Mouse (Mus musculus) urinary bladder, adult 2 months (tissue): ENCODE data around the gene Dhh. TPM values are rescaled to one million over a fixed set of nuclear protein-coding genes. Genes with fewer than 3 reads are reported as not detected.
"Not testable (repeated sequence)": the region's sequence is repeated elsewhere in the genome, so short reads cannot be mapped to it uniquely, and the experiment has no call there.

Experiments
- DNase-seq: peaks from one replicate; pipeline ENCODE4 v3.0.0; 2022; ENCODE audit warnings: low spot score
- polyA plus RNA-seq: library from polyadenylated mRNA; depleted of rRNA; stranded (reverse); fragments of >200 nt; gene quantifications from 2 replicates; pipeline ENCODE4 v1.2.3, GENCODE M21; 2012; rRNA removed

The Dhh gene
- 1.7 and 1.9 TPM in 2 replicates for polyA plus RNA-seq

DNA sequence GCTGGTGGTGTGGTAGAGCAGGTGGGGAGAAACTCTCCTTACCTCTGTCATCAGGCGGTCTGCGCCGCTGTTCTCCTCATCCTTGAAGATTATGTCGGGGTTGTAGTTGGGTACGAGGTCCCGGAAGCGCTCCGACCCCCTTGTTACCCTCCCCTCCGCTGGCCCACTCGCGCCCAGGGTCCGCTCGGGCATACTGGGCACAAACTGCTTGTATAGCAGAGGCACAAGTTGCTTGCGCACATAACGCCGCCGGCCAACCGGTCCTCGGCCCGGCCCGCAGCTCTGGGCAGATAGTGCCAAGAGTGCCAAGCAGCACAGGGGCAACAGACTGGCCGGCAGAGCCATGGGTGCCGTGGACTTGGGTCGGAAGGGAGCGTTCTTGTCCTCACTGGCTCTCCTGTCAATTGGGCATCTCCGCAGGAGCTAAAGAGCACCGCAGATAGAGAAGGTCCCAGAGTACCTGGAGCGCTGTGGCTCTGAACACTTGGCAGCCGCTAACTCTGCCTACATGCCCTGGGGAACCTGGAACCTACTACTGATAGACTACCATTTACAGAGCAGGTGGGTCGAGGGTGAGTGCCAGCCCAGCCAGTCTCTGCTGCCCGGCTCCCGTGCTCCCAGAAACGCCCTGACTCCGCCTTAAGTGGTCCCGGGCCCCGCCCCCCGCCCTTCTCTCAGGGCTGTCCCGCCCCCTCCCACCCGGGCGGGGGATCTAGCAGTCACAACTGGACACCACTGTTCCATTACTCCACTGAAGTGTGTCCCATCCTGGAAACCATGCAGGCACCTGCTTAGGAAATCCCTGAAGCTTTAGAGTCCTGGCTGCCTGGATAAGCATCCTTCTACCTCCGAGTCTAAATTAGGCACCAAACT, at the start of gene Dhh:
Gene Dhh, minus strand, starts transcription at position 613 of the 873 bp plus-strand sequence.
- DNase-seq, result no peak

DNA sequence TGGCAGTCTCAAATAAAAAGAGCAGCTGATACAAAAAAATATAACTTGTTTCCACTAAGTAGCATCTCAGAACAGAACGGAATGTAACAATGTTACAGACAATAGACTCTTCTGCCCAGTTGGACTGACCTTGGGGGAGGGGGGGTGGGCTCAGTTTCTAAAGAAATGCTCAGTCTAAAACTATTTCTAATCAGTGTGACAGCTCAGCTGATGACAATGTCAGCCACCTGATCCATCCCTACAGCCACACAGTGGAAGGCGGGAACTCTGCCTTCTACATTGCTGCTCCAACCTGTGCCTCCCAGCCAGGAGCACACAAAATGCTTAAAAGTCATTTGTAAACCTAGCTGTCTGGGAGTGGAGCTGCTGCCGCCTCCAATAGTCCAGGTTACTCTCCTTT, 49.5 kb upstream of the Dhh start:
- no peak for DNase-seq

DNA sequence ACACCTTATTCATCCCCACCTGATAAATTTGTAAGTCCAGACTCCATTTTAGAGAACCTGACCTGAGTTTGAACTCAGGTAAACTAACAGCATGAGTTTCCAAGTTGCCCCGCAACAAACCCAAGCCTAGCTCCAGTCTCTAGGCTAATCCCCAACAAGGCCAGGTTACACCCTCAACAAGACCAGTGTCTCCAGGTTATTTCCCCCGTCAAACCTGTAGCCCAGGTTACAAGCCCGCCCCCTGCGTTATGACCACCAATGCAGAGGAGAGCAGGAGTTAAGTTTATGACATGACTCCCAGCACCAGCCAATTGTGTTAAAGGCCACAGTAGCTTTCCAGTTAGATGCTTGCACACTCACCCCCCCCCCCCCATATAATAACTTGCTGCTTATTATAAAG, 44.8 kb upstream of the Dhh start:
- no peak for DNase-seq

DNA sequence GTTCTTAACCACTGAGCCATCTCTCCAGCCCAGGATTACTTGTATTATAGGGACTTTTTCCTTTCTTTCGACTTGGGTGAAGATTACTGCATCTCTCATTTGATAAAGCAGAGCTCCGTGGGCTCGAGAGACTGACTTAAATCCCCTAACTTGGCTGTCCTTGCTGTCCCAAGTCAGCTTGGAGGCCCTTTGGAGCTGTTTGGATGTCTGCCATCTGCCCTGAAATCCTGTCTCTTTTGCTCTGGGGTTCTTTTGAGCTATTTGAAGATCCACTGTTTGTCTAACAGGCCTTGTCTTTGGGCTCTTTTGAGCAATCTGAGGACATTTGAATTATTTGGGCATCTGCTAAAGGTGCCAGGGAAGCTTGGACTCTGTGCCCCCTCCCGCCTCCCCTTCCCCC, 43.7 kb upstream of the Dhh start:
- DNase-seq, result no peak

DNA sequence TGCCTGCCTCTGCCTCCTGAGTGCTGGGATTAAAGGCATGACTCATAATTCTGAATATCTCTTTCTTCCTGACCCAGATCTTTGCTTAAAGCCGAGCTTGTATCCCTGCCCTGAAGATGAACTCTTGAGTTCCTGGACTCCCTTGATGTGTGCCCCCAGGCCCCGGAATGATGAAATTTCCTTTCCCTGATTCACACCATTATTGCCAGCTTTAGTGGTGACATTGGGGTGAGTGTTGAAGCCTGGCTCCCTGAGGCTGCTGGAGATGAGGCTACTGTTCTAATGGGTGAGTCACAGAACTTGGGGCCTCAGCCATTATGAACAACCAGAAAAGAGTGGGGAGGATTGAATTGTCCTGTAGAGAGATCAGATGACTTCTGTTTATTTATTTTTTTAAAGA, 43.2 kb upstream of the Dhh start:
- DNase-seq, result no peak

DNA sequence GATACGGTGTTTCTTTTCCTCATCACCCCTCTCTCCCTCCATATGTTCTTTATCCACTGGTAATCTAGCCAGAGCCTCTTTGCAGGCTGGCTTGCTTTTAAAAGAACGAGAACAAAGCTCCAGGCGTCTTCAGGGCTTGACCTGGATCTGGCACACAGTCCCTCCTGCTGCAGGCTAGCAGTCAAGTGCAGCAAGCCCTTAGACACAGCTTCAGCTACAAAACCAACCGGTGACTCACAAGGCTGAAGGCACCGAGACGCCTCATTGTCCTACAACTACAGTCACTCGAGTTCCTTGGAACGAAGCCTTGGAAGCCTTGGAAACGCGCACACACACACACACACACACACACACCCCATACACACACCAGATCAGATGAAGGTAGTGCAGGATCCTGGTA, 42.5 kb upstream of the Dhh start:
- no peak for DNase-seq

DNA sequence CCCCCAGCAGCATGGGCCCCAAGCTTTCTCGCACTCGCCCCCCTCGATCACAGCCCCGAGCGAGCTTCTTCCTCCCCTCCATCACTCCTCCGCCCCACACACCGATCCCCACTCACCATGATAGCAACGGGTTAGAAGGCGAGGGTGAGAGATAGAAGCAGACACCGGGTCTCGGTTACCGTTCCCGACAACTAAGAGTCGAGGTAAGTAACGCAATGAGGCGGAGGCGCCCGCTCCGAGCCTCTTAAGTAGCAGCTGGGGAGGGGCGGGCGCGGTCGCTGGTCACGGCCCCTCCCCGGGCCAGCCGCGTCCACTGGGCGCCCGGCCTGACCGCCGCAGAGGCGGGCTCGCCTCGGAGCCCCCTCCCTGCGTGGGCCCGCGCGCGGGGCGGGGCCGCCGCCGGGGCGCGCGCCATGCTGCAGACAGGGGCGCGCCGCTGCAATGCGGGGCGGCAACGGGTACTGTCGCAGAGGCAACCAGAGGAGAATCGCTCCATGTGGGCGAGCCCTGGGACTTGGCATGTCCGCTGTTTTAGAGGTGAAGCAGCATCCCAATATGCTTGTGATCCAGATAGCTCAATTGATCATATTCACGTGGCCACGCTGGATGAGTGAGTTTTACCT, 36.0 kb upstream of the Dhh start, which contains the start of gene Tuba1b:
Gene Tuba1b, minus strand, starts transcription at position 349 of the 623 bp plus-strand sequence.
- DNase-seq, result peak; percentile 86

DNA sequence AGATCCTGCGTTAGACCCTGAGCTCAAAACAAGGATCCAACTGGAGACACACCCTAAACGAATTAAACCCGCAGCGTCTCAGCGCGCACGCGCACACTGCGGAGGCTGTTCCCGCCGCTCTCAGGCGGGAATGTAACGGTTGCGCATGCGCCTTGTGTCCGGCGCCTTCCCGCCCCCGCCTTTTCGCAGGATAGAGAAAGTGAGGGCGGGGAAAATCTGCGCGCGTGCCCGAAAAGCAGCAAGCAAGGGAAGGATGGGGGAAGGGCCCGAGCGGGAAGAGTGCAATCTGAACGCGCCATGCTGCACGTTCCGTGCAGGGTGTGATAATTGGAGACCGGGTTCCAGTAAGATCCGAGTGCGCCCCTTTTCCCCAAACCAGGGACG, 35.5 kb upstream of the Dhh start:
- DNase-seq, result peak; percentile 79

DNA sequence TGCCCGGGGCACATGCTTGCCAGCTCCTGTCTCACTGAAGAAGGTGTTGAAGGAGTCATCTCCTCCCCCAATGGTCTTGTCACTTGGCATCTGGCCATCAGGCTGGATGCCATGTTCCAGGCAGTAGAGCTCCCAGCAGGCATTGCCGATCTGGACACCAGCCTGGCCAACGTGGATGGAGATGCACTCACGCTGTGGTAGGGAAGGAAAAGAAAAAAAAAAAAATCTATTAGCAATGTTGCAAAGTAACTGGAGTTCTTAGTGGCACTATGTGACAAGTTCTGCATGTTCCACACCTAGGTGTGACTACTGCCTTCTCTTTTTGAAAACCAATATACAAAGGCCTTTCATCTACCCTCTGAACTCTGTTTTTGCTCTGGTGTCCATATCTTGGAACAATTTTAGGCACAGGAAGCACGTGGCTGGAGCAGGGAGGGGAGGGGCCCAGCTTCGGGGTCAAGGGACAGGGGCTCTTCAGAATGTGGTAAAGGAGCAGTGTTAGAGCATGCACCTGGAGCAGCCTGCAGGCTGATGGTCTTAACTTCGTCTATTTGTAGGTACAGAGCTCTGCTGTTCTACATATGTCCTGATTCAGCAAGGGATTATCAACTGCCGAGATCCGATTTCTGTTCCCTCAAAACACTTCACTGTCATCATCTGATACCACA, 34.8 kb upstream of the Dhh start:
- not testable (repeated sequence) for DNase-seq

DNA sequence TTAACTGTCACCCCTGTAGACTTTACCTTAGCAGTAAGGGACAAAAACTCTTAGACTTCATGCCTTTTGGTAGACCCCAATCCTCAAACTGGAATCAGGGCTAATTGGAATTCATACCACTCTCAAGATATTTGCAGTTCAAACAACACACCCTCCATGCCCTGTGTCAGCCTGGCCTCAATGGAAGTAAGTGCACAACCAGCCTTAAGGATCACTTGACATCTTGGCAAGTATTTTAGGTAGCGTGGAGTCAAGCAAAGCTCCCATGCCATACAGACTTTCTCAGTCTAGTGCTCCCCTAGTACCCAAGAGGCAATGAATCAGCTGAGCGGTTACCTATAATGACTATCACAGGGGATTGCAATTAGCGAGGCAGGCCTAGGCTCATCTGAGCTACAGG, 32.7 kb upstream of the Dhh start:
- DNase-seq, result no peak

DNA sequence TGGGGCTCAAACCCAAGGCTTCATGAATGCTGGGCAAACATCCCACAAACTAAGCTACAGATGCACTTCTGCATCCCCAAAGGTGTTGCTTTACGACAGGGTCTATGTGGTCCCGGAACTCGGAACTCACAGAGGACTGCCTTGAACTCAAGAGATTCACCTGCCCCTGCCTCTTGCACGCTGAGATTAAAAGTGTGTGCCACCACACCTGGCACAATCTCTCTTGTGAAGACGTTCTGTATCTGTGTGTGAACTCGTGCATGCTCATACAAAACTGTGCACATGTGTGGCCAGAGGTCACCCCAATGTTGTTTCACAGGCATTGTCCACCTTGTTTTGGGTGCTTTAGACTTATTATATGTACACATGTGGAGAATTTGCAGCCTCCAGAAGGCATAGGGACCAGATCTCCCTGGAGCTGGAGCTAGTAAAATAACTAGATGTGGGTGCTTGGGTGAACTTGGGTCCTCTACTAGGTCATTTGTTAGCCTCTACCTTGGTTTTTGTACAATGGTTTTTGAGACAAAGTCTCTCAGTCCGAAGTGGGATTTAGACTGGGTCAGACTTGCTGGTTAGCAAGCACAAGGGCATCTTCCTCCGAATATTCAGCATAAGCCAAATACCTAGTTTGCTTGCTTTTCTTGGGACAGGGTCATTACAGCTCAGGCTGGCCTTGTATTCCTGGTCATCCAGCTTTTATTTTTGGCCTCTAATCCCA, 31.8 kb upstream of the Dhh start:
- no peak for DNase-seq

DNA sequence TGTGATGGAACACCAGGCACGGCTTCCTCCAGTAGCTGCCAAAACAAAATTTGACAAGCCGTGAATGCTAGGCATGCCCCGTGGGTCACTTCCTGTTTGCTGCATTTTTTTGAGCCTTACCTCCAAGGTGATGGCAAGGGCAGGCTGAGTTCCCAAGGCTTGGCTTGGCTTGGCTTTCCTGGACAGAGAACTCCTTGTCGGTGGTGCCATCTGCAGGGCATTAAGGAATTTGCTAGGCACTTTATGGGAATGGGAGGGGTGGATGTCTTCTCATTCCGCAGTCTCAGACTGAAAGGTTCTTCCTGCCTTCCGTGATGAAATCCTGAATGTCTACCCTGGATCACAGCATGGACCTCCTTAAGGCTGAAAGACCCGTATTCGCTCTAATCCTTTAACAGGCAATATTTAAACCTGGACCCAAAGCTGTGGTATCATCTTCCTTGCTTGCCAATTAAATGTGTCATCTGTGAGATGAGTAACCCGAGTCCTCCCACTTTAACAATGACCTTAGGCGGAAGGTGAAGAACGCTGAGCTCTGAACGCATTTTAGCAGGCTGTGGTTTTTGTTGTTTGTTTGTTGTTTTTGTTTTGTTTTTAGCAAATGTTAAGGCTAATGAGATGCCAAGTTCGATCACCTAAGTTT, 30.4 kb upstream of the Dhh start:
- no peak for DNase-seq

DNA sequence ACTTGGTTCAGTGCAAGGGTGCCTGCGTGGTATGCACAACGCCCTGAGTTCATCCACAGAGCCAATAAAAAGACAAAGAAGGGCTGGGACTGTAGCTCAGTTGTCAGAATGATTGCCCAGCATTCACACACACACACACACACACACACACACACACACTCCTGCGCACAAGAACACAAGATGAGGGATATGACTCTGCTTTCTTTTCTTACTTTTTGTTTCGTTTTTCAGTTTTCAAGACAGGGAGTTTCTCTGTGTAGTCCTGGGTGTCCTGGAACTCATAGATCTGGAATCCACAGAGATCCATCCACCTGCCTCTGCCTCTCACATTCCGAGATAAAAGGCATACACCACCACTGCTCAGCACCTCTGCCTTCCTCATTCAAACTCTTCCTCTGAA, 29.2 kb upstream of the Dhh start:
- DNase-seq, result no peak

DNA sequence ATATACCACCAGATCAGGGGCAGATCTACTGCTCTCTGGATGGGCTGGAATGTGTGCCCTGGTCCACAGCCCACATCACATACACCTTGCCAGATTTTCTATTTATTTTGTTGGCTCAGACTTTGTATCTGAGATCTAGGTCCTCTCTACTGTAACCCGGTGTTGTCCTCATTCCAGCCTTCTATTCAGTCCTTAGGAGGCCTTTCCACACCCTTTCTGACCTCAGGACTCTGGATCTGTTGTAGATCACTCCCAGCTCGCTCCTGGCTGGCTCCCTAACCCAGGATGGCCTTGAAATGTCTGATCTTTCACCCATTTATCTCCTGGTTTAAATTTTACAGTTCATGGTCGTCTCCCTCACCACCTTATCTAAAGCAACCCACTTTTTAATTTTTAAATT, 26.3 kb upstream of the Dhh start:
- DNase-seq, result no peak

DNA sequence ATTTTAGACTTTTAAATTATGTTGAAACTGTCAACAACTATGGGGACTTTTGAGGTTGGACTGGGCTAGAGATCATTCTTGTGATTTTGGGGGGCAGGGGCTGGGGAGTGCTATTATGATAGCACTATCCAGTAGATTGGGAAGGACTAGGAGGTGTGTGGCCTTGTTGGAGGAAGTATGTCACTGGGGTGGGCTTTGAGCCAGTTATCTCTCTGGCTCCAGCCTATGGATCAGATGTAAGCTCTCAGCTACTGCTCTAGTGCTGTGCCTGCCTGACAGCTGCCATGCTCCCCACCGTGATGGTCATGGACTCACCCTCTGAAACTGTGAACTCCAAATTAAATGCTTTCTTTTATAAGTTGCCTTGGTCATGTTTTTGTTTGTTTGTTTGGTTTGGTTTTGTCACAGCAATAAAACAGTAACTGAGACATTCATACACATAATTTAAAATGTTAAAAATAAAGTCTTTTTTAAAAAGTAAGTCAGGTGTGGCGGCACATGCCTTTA, 24.7 kb upstream of the Dhh start:
- no peak for DNase-seq

DNA sequence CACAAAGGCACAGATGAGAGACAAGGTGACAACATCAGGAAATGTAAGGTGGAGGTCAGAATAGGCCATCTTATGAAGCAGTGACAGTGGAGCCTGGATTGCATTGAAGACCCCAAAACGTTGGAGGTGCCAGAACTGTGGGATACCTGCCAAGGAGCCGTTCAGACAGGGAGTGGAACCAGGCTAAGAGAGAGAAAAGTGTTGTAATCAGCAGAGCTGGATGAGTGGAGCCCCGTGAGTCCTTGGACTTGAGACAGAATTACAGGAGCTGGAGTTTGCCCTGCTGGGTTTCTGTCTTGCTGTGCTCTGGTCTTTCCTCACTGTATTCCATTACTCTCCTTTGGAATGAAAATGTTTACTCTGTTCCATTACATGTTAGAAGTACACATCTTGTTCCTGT, 24.2 kb upstream of the Dhh start:
- no peak for DNase-seq

DNA sequence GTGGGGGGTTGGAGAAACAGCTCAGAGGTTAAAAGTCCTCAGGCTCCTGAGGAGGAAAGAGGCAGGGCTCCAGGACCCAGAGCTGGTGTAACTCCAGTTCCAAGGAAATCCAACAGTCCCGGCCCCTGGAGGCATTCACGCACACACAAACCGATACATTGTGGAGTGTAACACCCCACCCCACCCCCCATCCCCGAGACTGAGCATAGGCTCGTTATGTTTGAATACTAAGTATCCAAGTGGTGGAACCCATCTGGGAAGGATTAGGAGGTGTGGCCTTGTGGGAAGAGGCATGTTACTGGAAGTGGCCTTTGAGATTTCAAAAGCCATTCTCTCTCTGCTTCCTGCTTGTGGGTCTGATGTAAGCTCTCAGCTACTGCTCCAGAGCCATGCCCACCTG, 23.2 kb upstream of the Dhh start:
- DNase-seq, result no peak

DNA sequence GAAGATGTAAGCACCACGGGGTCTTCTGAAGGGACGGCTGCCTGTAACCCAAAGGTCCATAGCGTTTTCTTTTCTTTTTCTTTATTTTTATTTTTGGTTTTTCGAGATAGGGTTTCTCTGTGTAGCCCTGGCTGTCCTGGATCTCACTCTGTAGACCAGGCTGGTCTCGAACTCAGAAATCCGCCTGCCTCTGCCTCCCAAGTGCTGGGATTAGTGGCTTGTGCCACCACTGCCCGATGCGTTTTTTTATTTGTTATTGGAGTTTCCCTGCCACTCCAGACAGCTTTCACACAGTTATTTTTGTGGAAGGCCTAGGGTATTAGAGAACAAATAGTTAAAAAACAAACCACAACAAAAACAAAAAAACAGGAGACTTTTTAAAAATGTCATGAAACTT, 20.2 kb upstream of the Dhh start:
- not testable (repeated sequence) for DNase-seq

DNA sequence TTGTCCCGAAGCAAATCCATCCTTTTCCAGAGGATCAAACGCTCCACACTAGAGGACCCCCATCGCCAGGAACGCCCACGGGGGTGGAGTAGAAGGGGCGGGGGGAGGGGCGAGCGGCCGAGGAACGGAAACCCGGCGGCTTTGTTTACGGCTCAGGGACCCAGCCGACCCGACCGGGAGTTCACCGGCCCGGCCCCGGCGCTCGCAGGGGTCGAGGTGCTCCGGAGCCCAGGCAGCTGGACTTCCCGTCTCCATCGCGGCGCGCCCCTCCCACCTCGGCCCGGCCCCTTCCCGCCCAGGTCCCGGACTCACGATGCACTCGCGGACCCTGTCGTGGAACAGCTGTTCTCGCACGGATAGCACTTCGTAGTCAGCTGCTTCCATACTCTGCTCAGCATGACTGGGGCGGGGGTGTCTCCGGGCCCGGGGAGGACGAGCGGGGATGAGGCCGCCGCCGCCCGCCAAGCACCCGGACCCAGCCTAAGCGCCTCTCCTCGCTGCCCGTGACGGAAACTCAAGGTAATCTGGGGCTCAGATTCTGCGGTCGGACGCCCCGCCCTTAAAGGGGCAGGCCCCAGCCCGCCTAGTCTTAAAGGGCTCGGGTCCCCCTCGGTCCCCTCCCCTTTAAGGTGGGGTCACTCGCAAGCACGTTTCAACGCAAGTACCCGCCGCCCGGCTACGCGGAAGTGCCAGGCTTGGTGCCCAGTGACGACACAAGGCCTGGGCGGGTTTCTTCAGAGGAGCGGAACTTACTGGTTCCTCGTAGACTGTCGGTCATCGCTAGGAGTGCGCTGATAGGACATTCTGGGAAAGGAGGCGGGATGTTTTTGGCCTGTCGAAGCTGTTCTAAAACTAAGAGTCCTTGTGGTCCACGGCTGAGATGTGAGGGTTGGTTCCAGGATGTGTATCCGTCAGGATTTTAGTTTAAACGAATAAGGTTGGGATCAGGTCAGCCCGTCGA, 19.5 kb upstream of the Dhh start, which contains the start of gene Lmbr1l:
Gene Lmbr1l, minus strand, starts transcription at position 694 of the 961 bp plus-strand sequence.
- DNase-seq, result peak; percentile 92

DNA sequence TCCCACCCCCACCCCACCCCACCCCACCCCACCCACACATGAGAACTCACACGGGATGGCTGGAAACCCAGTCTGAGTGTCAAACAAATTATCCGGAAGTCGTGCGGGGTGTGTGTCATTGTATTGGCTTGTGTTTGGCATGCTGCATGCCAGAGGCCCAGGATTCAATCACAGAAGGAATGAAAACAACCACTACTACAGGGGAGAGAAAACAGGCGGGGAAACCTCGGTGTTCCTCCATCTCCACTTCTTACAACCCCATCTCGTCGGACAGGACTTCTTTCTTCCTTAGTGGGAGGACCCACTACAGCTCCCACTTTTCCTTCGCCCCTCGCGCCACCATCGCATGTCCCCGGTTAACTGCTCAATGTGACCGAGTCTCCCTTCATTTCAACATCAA, 18.8 kb upstream of the Dhh start:
- no peak for DNase-seq
